ENCODE assay signal across 16 mouse cellular contexts in genomic region chr16:45787650-45788049, GRCm38 (mm10).
"Had no signal": no experiment of that assay in that cellular context is flagged by ENCODE, and none has a peak within 500 bp of the region (broad histone marks: within the 10 kb centered on the region; RNA-seq: fewer than 3 reads in every experiment).

No protein-coding gene starts in this region.

- H3K36me3 ChIP-seq: midbrain, embryonic 12.5 days; neural tube, embryonic 12.5 days; stomach, embryonic 15.5 days had no signal

- H3K27ac ChIP-seq: liver, embryonic 13.5 days; liver, embryonic 15.5 days; macrophage; midbrain, embryonic 12.5 days; neural tube, embryonic 12.5 days; stomach, embryonic 15.5 days; stomach, postnatal 0 days had no signal

- H3K9me3 ChIP-seq: liver, embryonic 13.5 days; liver, embryonic 15.5 days; megakaryocyte, embryonic 14.5 days; midbrain, embryonic 12.5 days; neural tube, embryonic 12.5 days; stomach, embryonic 15.5 days had no signal

- H3K4me2 ChIP-seq: liver, embryonic 11.5 days; liver, embryonic 13.5 days; liver, embryonic 15.5 days; lung, embryonic 14.5 days; midbrain, embryonic 12.5 days; neural tube, embryonic 12.5 days; stomach, embryonic 15.5 days had no signal

- H3K27me3 ChIP-seq: liver, embryonic 13.5 days; liver, embryonic 15.5 days; megakaryocyte, embryonic 14.5 days; midbrain, embryonic 12.5 days; neural tube, embryonic 12.5 days; stomach, embryonic 15.5 days had no signal

- H3K4me1 ChIP-seq: liver, embryonic 13.5 days; liver, embryonic 15.5 days; midbrain, embryonic 12.5 days; neural tube, embryonic 12.5 days; stomach, embryonic 15.5 days had no signal

- H3K9ac ChIP-seq: liver, embryonic 13.5 days; liver, embryonic 15.5 days; liver, postnatal 0 days; lung, embryonic 14.5 days; midbrain, embryonic 12.5 days; neural tube, embryonic 12.5 days; stomach, embryonic 15.5 days had no signal

- ATAC-seq: liver, postnatal 0 days had no signal

- H3K4me3 ChIP-seq: liver, embryonic 13.5 days; liver, embryonic 15.5 days; megakaryocyte, embryonic 14.5 days; midbrain, embryonic 12.5 days; neural tube, embryonic 12.5 days; stomach, embryonic 15.5 days had no signal

- DNase-seq: liver, embryonic 13.5 days; liver, postnatal 0 days; lung, embryonic 14.5 days; midbrain, embryonic 14.5 days; right cerebral cortex, postnatal 14 days; thymus, adult 2 months; thymus, postnatal 25 days; thymus, postnatal 4 days had no signal
